In the genomic region with DNA sequence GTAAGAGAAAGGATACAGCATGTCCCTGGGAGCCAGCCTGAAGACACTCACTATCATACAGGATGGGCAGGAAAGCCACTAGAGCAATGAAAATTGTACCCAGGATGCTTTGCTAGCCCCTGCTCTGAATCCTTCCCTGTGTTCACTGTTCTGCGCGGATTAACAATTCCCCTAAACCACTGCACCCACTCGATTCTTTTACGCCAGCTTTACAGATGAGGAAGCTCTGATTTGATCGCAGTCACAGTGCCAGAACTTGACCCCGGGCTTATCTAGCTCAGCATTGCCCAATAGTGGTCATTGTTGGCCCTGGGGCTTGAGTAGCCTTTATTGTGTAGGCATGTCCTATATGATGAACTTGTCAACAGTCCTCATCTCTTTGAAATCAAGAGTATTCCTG, we compare ENCODE assay signal across 24 mouse cellular contexts. TPM values are rescaled to one million over a fixed set of nuclear protein-coding genes. Genes with fewer than 3 reads are reported as not detected.
DNase-seq lines count a peak whose midpoint lies in the region; ATAC-seq and TF ChIP-seq lines count a peak whose summit lies in the region.
"Had no signal": no experiment of that assay in that cellular context is flagged by ENCODE, and none has a peak within 500 bp of the region (broad histone marks: within the 10 kb centered on the region; RNA-seq: fewer than 3 reads in every experiment).

No protein-coding gene starts in this region.

- 27% methylated on average over 6 of the region's 6 CpGs for WGBS in liver, adult 2 months
- 64% methylated on average over 6 of the region's 6 CpGs for WGBS in liver, embryonic 12.5 days (ENCODE audit: insufficient replicate concordance)
- WGBS in kidney, adult 2 months: 81% methylated on average over 6 of the region's 6 CpGs
- 79% methylated on average over 6 of the region's 6 CpGs for WGBS in kidney, embryonic 16.5 days

- DNase-seq in liver, adult 2 months (ENCODE audit: extremely low read depth, low read depth, low spot score): peak; percentile 60
- peak; percentile 58 for DNase-seq in A20 (ENCODE audit: low read depth, low spot score)
- DNase-seq in retina, embryonic 14.5 days (ENCODE audit: low spot score): peak; percentile 5
- DNase-seq in kidney, adult 2 months: no peak
- DNase-seq: adrenal gland, adult 8-10 months; adrenal gland, postnatal 14 days; adrenal gland, postnatal 36 days; B cell, adult 2 months; cerebellum, adult 11-12 months; cerebellum, adult 2 months; cerebellum, adult 9-10 months; cerebellum, postnatal 10 days; cerebellum, postnatal 25 days had no signal

- no peaks in the 10 kb centered on the region for H3K27me3 ChIP-seq in liver, adult 2 months (ENCODE audit: control insufficient read depth, insufficient read depth, low read length)
- H3K27me3 ChIP-seq in liver, embryonic 12.5 days (replicated peaks): no peaks in the 10 kb centered on the region
- H3K27me3 ChIP-seq in kidney, adult 2 months (replicated peaks; ENCODE audit: control insufficient read depth, insufficient read depth, low read length): no peaks in the 10 kb centered on the region
- no peaks in the 10 kb centered on the region for H3K27me3 ChIP-seq in kidney, embryonic 16.5 days (ENCODE audit: insufficient read depth, low read length)
- H3K27me3 ChIP-seq: CH12.LX; embryonic facial prominence, embryonic 12.5 days; forebrain, embryonic 13.5 days; forebrain, embryonic 15.5 days had no signal

- H3K4me2 ChIP-seq in liver, embryonic 12.5 days: no peak overlapping the region
- H3K4me2 ChIP-seq in kidney, embryonic 16.5 days (replicated peaks; ENCODE audit: low read depth, low read length): no peak overlapping the region
- H3K4me2 ChIP-seq: embryonic facial prominence, embryonic 12.5 days; forebrain, embryonic 13.5 days; forebrain, embryonic 15.5 days had no signal

- TF ChIP-seq POLR2A in liver, adult 2 months (IDR thresholded peaks at IDR 0.05; ENCODE audit: extremely low read depth, insufficient read depth, low read length): no peak
- TF ChIP-seq POLR2A in kidney, adult 2 months (IDR thresholded peaks at IDR 0.05; ENCODE audit: low read depth, low read length): no peak

- H3K4me3 ChIP-seq in liver, adult 2 months (ENCODE audit: insufficient read depth, low read depth, low read length): no peak overlapping the region
- no peak overlapping the region for H3K4me3 ChIP-seq in liver, embryonic 12.5 days
- no peak overlapping the region for H3K4me3 ChIP-seq in kidney, adult 2 months (ENCODE audit: insufficient read depth, low read depth, low read length)
- no peak overlapping the region for H3K4me3 ChIP-seq in kidney, embryonic 16.5 days (ENCODE audit: low read length)
- H3K4me3 ChIP-seq: embryonic facial prominence, embryonic 10.5 days; embryonic facial prominence, embryonic 12.5 days; forebrain, embryonic 13.5 days; forebrain, embryonic 15.5 days had no signal

- peaks cover 3% of the 10 kb centered on the region; the same call in 1 of the 2 replicates for H3K4me1 ChIP-seq in liver, adult 2 months (ENCODE audit: control insufficient read depth, insufficient read depth, low read length)
- no peaks in the 10 kb centered on the region for H3K4me1 ChIP-seq in liver, embryonic 12.5 days
- H3K4me1 ChIP-seq in kidney, adult 2 months (ENCODE audit: control insufficient read depth, insufficient read depth, low read length): no peaks in the 10 kb centered on the region
- no peaks in the 10 kb centered on the region for H3K4me1 ChIP-seq in kidney, embryonic 16.5 days (ENCODE audit: insufficient read depth, low read length)
- H3K4me1 ChIP-seq: embryonic facial prominence, embryonic 10.5 days; embryonic facial prominence, embryonic 12.5 days; forebrain, embryonic 13.5 days; forebrain, embryonic 15.5 days had no signal

- peaks cover 6% of the 10 kb centered on the region; the same call in 1 of the 2 replicates for H3K79me2 ChIP-seq in liver, adult 2 months (ENCODE audit: control insufficient read depth, insufficient read depth, low read length)

- no peak overlapping the region for H3K27ac ChIP-seq in liver, adult 2 months (replicated peaks; ENCODE audit: insufficient read depth, low read depth, low read length)
- no peak overlapping the region for H3K27ac ChIP-seq in liver, embryonic 12.5 days
- H3K27ac ChIP-seq in kidney, adult 2 months (ENCODE audit: insufficient read depth, low read depth, low read length): no peak overlapping the region
- no peak overlapping the region for H3K27ac ChIP-seq in kidney, embryonic 16.5 days (ENCODE audit: low read length)
- H3K27ac ChIP-seq: embryonic facial prominence, embryonic 10.5 days; embryonic facial prominence, embryonic 12.5 days; forebrain, embryonic 13.5 days; forebrain, embryonic 15.5 days had no signal

- no peaks in the 10 kb centered on the region for H3K36me3 ChIP-seq in liver, adult 2 months (ENCODE audit: control insufficient read depth, insufficient read depth, low read length)
- no peaks in the 10 kb centered on the region for H3K36me3 ChIP-seq in liver, embryonic 12.5 days
- H3K36me3 ChIP-seq in kidney, adult 2 months (ENCODE audit: control insufficient read depth, insufficient read depth, low read length): no peaks in the 10 kb centered on the region
- no peaks in the 10 kb centered on the region for H3K36me3 ChIP-seq in kidney, embryonic 16.5 days (ENCODE audit: insufficient read depth, low read length)
- H3K36me3 ChIP-seq: embryonic facial prominence, embryonic 10.5 days; embryonic facial prominence, embryonic 12.5 days; forebrain, embryonic 15.5 days; G1E had no signal

- TF ChIP-seq CTCF in liver, adult 2 months (IDR thresholded peaks at IDR 0.05; ENCODE audit: low read depth, low read length): no peak
- TF ChIP-seq CTCF in kidney, adult 2 months (conservative IDR thresholded peaks at IDR 0.05; ENCODE audit: insufficient read depth, insufficient read length, low read depth, low read length): no peak

- no peaks in the 10 kb centered on the region for H3K9me3 ChIP-seq in liver, embryonic 12.5 days (replicated peaks)
- H3K9me3 ChIP-seq in kidney, embryonic 16.5 days (ENCODE audit: low read length): no peaks in the 10 kb centered on the region
- H3K9me3 ChIP-seq: embryonic facial prominence, embryonic 10.5 days; embryonic facial prominence, embryonic 12.5 days; forebrain, embryonic 13.5 days; forebrain, embryonic 15.5 days had no signal

- no peak overlapping the region for H3K9ac ChIP-seq in liver, adult 2 months (ENCODE audit: low read depth, low read length)
- no peak overlapping the region for H3K9ac ChIP-seq in liver, embryonic 12.5 days
- no peak overlapping the region for H3K9ac ChIP-seq in kidney, embryonic 16.5 days (replicated peaks; ENCODE audit: low read length)
- H3K9ac ChIP-seq: embryonic facial prominence, embryonic 12.5 days; forebrain, embryonic 13.5 days; forebrain, embryonic 15.5 days had no signal

- no peak for ATAC-seq in liver, embryonic 12.5 days
- no peak for ATAC-seq in kidney, embryonic 16.5 days (ENCODE audit: low FRiP score, low TSS enrichment)
- ATAC-seq: activated CD4-positive, CD25-positive, alpha-beta regulatory T cell, adult 4 months; CD4-positive, CD25-positive, alpha-beta regulatory T cell, adult 4 months; forebrain, embryonic 13.5 days; forebrain, embryonic 15.5 days; Patski had no signal

RNA-seq across cellular contexts. Expression of a gene that starts 34.9 kb away (rescaled TPM):
- 11.8 and 16.7 TPM in 2 replicates for total RNA-seq in liver, adult 2 months (2014; rRNA removed)
- 3.5 and 5.4 TPM in 2 replicates for polyA plus RNA-seq in liver, adult 2 months (2012; rRNA removed)
- polyA plus RNA-seq in liver, embryonic 12.5 days (2016; fragmentation: Nextera tagmentation; extraction: Ambion mirVana): 0.19 and 0.29 TPM in 2 replicates
- polyA plus RNA-seq in kidney, adult 2 months (2012; rRNA removed): 0.48 and 1.5 TPM in 2 replicates
- 5.0 and 5.4 TPM in 2 replicates for polyA plus RNA-seq in kidney, embryonic 16.5 days (2015; fragmentation: Nextera tagmentation; extraction: Ambion mirVana)
- polyA plus RNA-seq: G1E had no signal
